Mouse (Mus musculus) liver, adult 2 months (tissue): ENCODE measurements at regions not wholly inside any gene's neighbourhood (a gene's known extent, or its start where the extent isn't known, plus 50 kb on each side); places are given as distances from the start of the nearest gene placed in this dataset.

Experiments used
- CTCF ChIP-seq: fragments of 200-500 bp; IDR thresholded peaks from 2 replicates; pipeline ENCODE4 v1.5.1; 2011; ENCODE audit warnings: low read depth, low read length, control low read depth
- POLR2A ChIP-seq: fragments of 200-500 bp; IDR thresholded peaks from 2 replicates; pipeline ENCODE4 v1.6.1; 2011; ENCODE audit warnings: low read length, control low read depth; ENCODE audit not compliant: insufficient read depth; ENCODE audit errors: extremely low read depth

DNA sequence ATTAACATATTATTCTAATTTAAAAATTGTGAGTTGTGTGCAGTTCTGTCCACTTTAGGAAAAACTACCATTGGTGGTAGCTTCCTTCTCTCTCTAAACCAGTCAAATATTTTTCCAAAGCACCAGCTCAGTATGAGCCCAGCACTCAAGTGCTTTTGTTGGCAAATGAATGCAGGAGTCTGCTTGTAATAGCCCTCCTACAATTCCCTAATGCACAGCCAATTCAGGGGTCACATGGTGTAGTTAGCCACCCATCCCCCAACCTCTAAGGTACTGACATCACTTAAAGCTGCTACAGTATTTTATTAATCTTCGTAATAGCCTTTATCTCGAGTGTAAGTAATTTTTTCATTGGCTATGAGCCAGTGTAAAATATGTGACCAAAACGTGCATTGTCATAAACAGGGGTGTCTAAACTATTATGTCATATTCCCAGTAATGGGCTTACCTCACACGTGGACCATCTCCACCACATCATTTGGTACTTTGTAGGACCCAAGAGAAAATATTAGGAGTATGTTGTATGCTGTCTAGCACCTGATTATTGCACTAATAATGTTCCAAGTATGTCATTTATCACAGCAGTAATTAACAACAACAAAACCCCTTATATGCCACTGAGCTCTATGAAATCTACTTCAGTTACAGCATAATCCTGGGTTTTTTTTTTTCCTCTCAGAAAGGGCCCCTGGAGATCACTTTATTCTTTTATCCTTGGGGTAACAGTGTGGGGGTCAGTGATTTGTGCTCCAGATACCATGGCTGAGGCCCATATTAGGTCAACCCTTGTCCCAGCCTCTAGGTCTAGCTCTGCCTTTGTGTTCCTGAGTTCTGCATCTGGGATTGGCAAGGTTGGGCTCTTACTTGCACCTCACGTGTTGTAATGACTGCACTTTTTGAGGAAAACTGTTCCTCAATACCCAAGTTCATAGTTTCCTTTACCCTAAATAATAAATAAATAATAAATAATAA, 822.7 kb upstream of the 2610301B20Rik start:
- TF ChIP-seq POLR2A (no peak), CTCF (no peak)
